Mouse (Mus musculus) urinary bladder, postnatal 25 days (tissue): ENCODE data around the gene Arpin.

Experiments used
- DNase-seq: peaks from one replicate; pipeline ENCODE4 v3.0.0; 2022; ENCODE audit warnings: low spot score

The Arpin gene

GRCm38 (mm10) chr7:79934862-79935510, at the start of gene Arpin:
Gene Arpin, minus strand, starts transcription at chr7:79935359.
- DNase-seq, result peak; percentile 55

- no peak for DNase-seq
These were observed 40.2 kb upstream of the Arpin start for GRCm38 (mm10) chr7:79975316-79975715.

DNA sequence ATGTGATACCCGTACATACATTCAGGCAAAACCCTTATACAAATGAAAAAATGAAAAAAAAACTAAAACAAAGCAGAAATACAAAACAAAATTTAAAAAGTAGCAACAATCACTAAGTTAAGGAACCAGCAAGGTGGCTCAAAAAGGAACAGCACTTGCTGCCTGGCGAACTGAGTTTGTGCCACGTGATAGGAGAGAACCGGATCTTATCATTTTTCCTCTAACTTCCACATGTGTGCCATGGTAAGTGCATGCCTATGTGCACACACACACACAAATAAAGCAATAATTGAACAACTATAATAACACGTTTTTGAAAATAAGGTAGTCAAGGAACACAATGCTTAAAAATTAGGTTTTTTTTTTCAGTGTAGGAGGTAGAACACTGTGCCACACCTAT, 37.0 kb upstream of the Arpin start:
- DNase-seq, result no peak

DNA sequence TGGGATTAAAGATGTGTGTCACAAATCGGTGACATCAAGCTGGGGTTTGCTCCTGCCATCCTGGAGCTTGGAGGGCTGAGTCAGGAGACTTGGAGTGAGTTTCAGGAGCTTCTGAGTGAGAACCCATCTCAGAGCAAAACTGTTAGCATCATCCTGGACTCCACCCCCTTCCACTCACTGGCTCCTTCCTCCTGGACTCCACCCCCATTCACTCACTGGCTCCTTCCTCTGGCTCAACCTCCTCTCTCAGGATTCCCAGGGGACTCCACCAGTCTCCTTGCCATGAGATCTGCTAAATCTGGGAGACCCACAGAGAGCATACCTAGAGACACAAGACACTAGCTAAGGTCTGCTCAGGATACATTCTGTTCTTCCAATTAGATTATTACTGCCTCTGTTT, 35.2 kb upstream of the Arpin start:
- no peak for DNase-seq

DNA sequence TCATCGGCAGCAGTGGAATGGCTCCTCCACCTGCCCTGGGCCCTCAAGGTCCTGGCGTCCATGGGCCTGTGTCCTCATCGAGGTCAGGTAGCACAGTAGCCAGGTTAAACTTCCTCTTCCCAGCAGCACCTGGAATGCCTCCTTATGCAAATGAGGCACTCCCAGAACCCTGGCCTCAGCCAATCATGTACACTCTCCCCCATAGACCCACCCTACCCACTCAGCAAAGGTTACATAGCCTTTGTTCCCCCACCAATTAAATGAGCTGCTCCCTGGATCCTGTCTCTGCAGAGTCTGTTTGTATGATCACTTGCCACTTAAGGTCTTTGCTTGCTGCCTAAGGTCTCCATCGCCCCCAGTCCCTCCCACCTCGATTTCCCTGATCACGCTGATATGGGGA, 33.2 kb upstream of the Arpin start:
- no peak for DNase-seq

GRCm38 (mm10) chr7:79961600-79961999, 26.4 kb upstream of the Arpin start:
- DNase-seq, result no peak

GRCm38 (mm10) chr7:79956131-79956530, 21.0 kb upstream of the Arpin start:
- no peak for DNase-seq

DNA sequence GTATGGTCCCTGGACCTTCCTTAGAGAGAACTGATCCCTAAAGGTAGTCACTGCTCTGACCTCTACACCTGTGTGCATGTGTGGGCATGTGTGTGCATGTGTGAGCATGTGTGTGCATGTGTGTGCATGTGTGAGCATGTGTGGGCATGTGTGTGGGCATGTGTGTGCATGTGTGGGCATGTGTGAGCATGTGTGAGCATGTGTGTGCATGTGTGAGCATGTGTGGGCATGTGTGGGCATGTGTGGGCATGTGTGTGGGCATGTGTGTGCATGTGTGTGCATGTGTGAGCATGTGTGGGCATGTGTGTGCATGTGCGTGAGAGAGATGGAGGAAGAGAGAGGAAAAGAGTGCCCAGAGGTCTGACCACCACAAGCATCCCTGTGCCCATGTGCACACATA, 19.7 kb upstream of the Arpin start:
- no peak for DNase-seq

DNA sequence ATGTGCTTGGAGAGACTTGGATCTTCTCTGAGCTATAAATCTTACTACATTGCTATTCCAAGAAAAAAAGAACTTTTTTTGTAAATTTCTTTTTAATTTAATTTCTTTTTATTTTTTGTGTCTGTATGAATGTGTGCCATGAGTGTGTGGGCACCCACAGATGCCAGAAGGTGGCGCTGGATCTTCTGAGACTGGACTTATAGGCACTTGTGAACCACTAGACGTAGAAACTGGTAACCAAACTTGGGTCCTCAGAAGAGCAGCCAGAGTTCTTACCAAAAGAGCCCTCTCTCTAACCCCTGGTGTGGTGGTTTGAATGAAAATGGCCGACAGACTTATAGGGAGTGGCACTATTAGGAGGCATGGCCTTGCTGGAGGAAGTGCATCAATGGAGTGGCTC, 15.9 kb upstream of the Arpin start:
- DNase-seq, result no peak

DNA sequence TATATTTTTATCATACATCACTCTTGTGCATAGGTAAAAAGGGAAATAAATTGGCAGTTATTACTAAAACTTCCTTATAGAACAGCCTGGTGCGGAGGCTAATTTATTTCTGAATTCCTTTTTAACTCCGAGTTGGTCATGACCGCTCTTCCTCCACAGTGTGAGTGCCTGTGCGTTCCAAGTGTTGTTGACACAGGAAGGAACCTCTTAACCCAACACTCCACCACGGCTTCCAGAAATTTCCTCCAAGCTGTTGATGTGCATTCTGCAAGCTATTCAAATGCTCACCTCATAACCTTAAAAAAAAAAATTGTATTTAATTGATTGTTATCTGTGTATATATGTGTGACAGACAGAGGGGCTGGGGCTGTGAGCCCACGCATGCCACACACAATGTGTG, 15.1 kb upstream of the Arpin start:
- DNase-seq, result no peak

- DNase-seq, result peak; percentile 34
These were observed 499 bp upstream of the Arpin start for GRCm38 (mm10) chr7:79935511-79936205.

DNA sequence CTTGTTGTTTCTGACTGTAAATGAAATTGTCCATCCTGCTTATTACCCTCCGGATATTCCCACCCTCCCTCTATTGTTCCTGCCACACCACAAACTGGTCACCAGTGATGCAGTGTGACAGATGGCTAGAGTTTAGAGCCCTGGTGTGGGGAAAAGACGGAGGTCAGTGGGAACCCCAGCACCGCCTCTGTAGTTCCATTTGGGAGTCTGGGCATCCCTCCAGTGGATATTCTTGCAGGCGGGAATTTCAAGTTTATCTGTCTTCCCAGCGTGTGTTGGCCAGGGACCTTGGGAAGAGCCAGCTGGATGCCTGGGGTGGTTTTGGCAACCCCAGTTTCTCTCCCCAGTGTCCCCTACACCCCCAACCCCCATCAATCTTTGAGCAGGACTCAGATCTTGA, 698 bp downstream of the Arpin start:
- DNase-seq, result peak; percentile 19

DNA sequence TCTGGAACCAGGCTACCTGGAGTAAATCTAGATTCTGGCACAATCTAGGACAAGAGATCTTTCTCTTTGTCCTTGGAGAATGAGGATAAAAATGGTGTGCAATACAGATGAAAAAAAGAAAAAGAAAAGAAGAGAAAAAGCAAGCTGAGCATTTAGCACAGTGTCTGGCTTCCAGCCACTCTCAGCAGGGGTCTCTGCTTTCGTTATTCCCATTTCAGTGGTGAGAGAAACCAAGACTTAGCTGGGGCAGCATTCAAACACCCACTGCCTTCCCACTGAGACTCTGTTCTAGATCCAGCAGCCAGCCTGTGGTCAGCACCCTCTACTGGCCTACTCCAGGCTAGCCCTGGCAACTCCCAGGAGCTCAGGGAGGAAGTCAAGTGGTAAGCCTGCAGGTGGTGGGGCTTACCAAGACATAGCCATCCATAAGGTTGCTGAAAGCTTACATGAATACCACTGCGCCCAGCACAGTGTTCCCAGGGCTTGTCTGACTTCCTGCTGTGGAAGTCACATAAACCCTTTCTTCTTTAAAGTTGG, 6.6 kb downstream of the Arpin start:
- DNase-seq, result no peak

GRCm38 (mm10) chr7:79920344-79920983, 14.7 kb downstream of the Arpin start, which contains the start of gene Ap3s2:
Gene Ap3s2, minus strand, starts transcription at chr7:79920649.
- peak; percentile 78 for DNase-seq

DNA sequence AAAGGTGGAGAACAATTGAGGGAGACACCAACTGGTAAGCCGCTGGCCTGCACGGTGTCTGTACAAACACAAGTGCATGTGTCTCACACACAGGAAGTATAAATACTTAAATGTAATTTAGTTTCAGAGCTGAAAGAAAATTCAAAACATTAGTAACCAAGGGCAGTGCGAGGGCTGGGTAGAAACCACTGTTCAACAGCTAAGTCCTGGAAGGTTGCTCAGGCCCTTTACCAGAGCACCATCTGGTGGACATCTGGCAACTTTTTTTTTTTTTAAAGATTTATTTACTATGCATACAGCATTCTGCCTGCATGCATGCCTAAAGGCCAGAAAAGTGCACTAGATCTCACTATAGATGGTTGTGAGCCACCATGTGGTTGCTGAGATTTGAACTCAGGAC, 20.6 kb downstream of the Arpin start:
- DNase-seq, result no peak

DNA sequence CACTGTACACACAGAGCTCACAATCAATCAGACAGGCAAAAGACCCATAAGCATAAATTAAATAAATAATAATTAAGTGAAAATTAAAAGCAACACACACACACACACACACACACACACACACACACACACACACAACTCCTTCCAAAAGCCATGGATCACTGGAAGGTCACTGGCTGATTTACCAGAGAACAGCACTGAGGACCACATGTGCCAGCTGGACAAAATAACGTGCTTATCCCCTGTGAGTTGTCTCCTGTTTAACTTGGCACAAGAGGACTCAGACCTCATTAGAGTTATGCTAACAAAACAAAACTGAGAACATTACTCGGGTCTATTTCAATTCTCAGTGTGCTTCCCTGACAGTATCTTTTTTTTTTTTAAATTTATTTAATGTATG, 27.8 kb downstream of the Arpin start:
- DNase-seq, result no peak

DNA sequence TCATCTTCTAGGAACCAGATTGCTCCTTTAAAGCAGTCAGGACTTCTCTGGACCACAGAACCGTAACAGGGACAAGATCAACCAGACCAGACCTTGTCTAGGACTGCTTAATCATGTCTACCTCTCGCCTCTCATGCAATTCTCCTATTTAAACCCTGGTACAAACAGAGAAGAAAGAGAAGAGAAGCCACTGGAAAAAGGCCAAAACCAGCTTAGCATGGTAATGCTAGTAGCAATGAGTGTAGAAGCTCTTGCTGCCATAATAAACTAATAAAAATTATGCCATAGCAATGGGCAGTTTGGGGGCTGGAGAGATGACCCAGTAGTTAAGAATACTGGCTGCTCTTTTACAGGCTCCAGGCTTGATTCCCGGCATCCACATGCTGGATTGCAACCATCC, 28.2 kb downstream of the Arpin start:
- DNase-seq, result no peak

DNA sequence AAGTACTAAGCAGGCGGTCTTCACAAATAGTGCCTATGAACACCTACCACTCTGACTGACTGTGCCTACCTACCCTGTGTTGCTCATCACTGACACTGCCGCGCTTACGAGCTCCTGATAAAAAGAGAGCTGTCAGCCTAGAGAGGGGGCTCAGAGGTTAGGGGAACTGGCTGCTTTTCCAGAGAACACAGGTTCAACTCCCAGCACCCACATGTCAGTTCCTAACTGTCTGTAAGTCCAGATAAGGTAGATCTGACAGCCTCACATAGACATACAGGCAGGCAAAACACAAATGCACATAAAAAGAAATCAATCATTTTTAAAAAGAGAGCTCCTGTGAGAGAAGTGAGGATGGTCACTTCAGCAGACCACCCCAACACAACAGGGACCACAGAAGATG, 30.0 kb downstream of the Arpin start:
- DNase-seq, result no peak

DNA sequence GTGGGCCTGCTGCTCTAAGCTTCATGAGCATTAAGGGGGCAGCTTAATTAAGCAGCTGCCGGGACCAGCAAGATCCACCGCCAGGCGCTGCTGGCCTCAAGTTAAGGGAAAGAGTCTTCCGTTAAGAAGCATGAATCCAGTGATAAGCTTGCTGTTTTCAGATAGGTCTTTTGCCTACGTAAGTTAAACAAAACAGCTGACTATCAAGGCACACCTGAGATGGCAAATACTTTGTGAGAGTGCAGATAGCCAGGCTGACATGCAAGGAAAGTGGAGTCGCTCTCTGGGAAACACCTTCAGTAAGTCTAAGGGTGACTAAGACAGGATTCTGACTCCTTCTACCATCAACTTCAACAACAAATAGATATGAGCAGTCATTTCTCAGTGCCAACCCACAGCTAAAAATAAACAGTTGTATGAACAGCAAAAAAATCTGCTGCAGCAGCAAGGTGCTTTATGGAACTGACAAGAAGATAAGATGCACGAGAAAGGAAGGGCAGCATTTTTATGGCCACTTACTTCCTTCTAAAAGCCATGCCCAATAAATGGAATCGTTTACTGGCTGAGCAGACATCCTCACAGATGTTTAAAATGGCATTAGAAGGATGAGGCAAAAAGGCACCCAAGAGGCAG, 31.9 kb downstream of the Arpin start:
- no peak for DNase-seq

DNA sequence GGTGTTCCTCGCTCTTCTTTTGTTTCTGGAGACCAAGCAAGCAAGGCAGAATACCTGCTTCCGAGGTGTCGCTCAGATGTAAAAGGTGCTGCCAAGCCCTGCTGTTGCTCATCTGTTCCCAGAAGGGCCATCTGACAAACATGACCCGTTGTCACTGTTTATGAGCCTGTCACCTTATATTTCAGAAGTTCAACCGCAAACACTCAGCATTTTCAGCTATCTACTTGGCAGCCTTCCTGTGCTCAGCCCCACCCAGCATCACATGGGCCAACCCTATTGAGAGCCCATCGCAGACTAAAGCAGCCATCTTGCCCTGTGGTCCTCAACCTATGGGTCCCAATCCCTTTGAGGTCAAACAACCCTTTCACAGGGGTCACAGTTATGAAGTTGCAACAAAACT, 34.4 kb downstream of the Arpin start:
- DNase-seq, result no peak

DNA sequence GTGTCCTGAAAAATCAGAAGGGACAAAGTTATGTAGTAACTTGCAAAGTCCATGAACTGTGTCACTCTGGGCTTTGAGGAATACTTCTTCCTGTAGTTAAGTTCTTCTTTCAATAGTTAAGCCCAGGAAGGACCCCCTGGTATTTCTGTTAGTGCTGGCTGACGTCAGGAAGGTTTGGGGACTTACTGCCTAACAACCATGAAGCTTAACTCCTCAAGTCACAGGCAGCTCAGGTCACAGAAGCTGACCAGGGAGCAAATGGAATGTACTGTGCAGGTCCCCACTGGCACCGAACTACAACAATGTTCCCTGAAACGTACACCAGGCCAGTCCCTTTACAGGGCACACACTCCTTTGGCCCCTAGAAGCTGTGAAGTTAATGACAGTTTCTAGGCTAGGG, 39.9 kb downstream of the Arpin start:
- DNase-seq, result no peak

- no peak for DNase-seq
These were observed 40.4 kb downstream of the Arpin start for GRCm38 (mm10) chr7:79894790-79895189.
